Mouse (Mus musculus): Measurements from ENCODE around the gene Glis3. TPM values are rescaled to one million over a fixed set of nuclear protein-coding genes. Genes with fewer than 3 reads are reported as not detected.
A peak's percentile ranks its signal among the peaks of the same experiment; 100 is the strongest.

Glis3 gene
- polyA plus RNA-seq, 1 experiment from 2014 or later: 4.4 TPM

GRCm38 (mm10) chr19:28592981-28593380 lies 86.9 kb downstream of the Glis3 start:
- H3K27ac ChIP-seq (replicated peaks; ENCODE audit: low read depth, low read length): no peak overlapping the region
- no peak for ATAC-seq (ENCODE audit: low FRiP score, low TSS enrichment)
- H3K36me3 ChIP-seq (ENCODE audit: control insufficient read depth, insufficient read depth, low read length): no peaks in the 10 kb centered on the region
- H3K4me1 ChIP-seq (ENCODE audit: control insufficient read depth, insufficient read depth, low read length): no peaks in the 10 kb centered on the region
- H3K4me3 ChIP-seq (replicated peaks; ENCODE audit: low read depth, low read length): no peak overlapping the region
- H3K9ac ChIP-seq (replicated peaks; ENCODE audit: low read length): no peak overlapping the region
- no peak overlapping the region for H3K4me2 ChIP-seq (ENCODE audit: low read length)
- no peak for DNase-seq
- 86% methylated on average over 13 of the region's 13 CpGs for WGBS
- H3K27me3 ChIP-seq (ENCODE audit: control insufficient read depth, insufficient read depth, low read length): no peaks in the 10 kb centered on the region
- no peaks in the 10 kb centered on the region for H3K9me3 ChIP-seq (ENCODE audit: control insufficient read depth, low read length)

GRCm38 (mm10) chr19:28591736-28592477 lies 88.0 kb downstream of the Glis3 start:
- no peak overlapping the region for H3K27ac ChIP-seq (replicated peaks; ENCODE audit: low read depth, low read length)
- H3K4me2 ChIP-seq (ENCODE audit: low read length): no peak overlapping the region
- no peaks in the 10 kb centered on the region for H3K4me1 ChIP-seq (ENCODE audit: control insufficient read depth, insufficient read depth, low read length)
- DNase-seq: no peak
- H3K4me3 ChIP-seq (replicated peaks; ENCODE audit: low read depth, low read length): no peak overlapping the region
- no peak for ATAC-seq (ENCODE audit: low FRiP score, low TSS enrichment)
- no peaks in the 10 kb centered on the region for H3K36me3 ChIP-seq (ENCODE audit: control insufficient read depth, insufficient read depth, low read length)
- H3K9me3 ChIP-seq (ENCODE audit: control insufficient read depth, low read length): no peaks in the 10 kb centered on the region
- no peaks in the 10 kb centered on the region for H3K27me3 ChIP-seq (ENCODE audit: control insufficient read depth, insufficient read depth, low read length)
- WGBS: 84% methylated on average over 7 of the region's 7 CpGs
- H3K9ac ChIP-seq (replicated peaks; ENCODE audit: low read length): no peak overlapping the region

- no peaks in the 10 kb centered on the region for H3K9me3 ChIP-seq (ENCODE audit: control insufficient read depth, low read length)
- no peak overlapping the region for H3K4me3 ChIP-seq (replicated peaks; ENCODE audit: low read depth, low read length)
- no peak overlapping the region for H3K27ac ChIP-seq (replicated peaks; ENCODE audit: low read depth, low read length)
- peaks cover 9% of the 10 kb centered on the region; the same call in 1 of the 2 replicates for H3K4me1 ChIP-seq (ENCODE audit: control insufficient read depth, insufficient read depth, low read length)
- 0 out of 2 replicates have a peak, but pooled peaks cover 8% of the 10 kb centered on the region for H3K27me3 ChIP-seq (ENCODE audit: control insufficient read depth, insufficient read depth, low read length)
- WGBS: 52% methylated on average over 8 of the region's 8 CpGs
- no peak overlapping the region for H3K9ac ChIP-seq (replicated peaks; ENCODE audit: low read length)
- no peak overlapping the region for H3K4me2 ChIP-seq (ENCODE audit: low read length)
- DNase-seq: no peak
- ATAC-seq (ENCODE audit: low FRiP score, low TSS enrichment): no peak
- no peaks in the 10 kb centered on the region for H3K36me3 ChIP-seq (ENCODE audit: control insufficient read depth, insufficient read depth, low read length)
Observed at GRCm38 (mm10) chr19:28580499-28580898, 99.4 kb downstream of the Glis3 start.

- Histone ChIP-seq H3K27me3 (ENCODE audit: control insufficient read depth, insufficient read depth, low read length) (0 out of 2 replicates have a peak, but pooled peaks cover 8% of the 10 kb centered on the region), H3K27ac (replicated peaks; ENCODE audit: low read depth, low read length) (no peak overlapping the region), H3K4me3 (replicated peaks; ENCODE audit: low read depth, low read length) (no peak overlapping the region), H3K36me3 (ENCODE audit: control insufficient read depth, insufficient read depth, low read length) (no peaks in the 10 kb centered on the region), H3K9me3 (ENCODE audit: control insufficient read depth, low read length) (no peaks in the 10 kb centered on the region), H3K4me2 (ENCODE audit: low read length) (peak overlapping the region; percentile 28; the same call in 1 of the 2 replicates), H3K4me1 (ENCODE audit: control insufficient read depth, insufficient read depth, low read length) (peaks cover 9% of the 10 kb centered on the region; the same call in 1 of the 2 replicates), H3K9ac (replicated peaks; ENCODE audit: low read length) (no peak overlapping the region)
- DNase-seq (peak; percentile 63), ATAC-seq (ENCODE audit: low FRiP score, low TSS enrichment) (peak; percentile 55; the same call in 1 of the 2 replicates)
- 10% methylated on average over 14 of the region's 14 CpGs for WGBS
Observed at GRCm38 (mm10) chr19:28579724-28580375, 100.0 kb downstream of the Glis3 start.

- no peak overlapping the region for H3K4me3 ChIP-seq (replicated peaks; ENCODE audit: low read depth, low read length)
- DNase-seq (no peak), ATAC-seq (ENCODE audit: low FRiP score, low TSS enrichment) (no peak)
- H3K36me3 ChIP-seq (ENCODE audit: control insufficient read depth, insufficient read depth, low read length): no peaks in the 10 kb centered on the region
- 94% methylated on average over 12 of the region's 12 CpGs for WGBS
- peaks cover 9% of the 10 kb centered on the region; the same call in 1 of the 2 replicates for H3K4me1 ChIP-seq (ENCODE audit: control insufficient read depth, insufficient read depth, low read length)
- H3K9ac ChIP-seq (replicated peaks; ENCODE audit: low read length): no peak overlapping the region
- H3K9me3 ChIP-seq (ENCODE audit: control insufficient read depth, low read length): no peaks in the 10 kb centered on the region
- H3K27ac ChIP-seq (replicated peaks; ENCODE audit: low read depth, low read length): no peak overlapping the region
- no peak overlapping the region for H3K4me2 ChIP-seq (ENCODE audit: low read length)
- H3K27me3 ChIP-seq (ENCODE audit: control insufficient read depth, insufficient read depth, low read length): 0 out of 2 replicates have a peak, but pooled peaks cover 8% of the 10 kb centered on the region
Observed at GRCm38 (mm10) chr19:28577023-28577422, 102.9 kb downstream of the Glis3 start.

GRCm38 (mm10) chr19:28576619-28577018 lies 103.3 kb downstream of the Glis3 start:
- WGBS: 83% methylated on average over 6 of the region's 6 CpGs
- H3K4me3 ChIP-seq (replicated peaks; ENCODE audit: low read depth, low read length): no peak overlapping the region
- H3K9ac ChIP-seq (replicated peaks; ENCODE audit: low read length): no peak overlapping the region
- H3K36me3 ChIP-seq (ENCODE audit: control insufficient read depth, insufficient read depth, low read length): no peaks in the 10 kb centered on the region
- H3K9me3 ChIP-seq (ENCODE audit: control insufficient read depth, low read length): no peaks in the 10 kb centered on the region
- peaks cover 9% of the 10 kb centered on the region; the same call in 1 of the 2 replicates for H3K4me1 ChIP-seq (ENCODE audit: control insufficient read depth, insufficient read depth, low read length)
- H3K27ac ChIP-seq (replicated peaks; ENCODE audit: low read depth, low read length): no peak overlapping the region
- ATAC-seq (ENCODE audit: low FRiP score, low TSS enrichment): no peak
- H3K27me3 ChIP-seq (ENCODE audit: control insufficient read depth, insufficient read depth, low read length): 0 out of 2 replicates have a peak, but pooled peaks cover 7% of the 10 kb centered on the region
- DNase-seq: no peak
- H3K4me2 ChIP-seq (ENCODE audit: low read length): no peak overlapping the region

- WGBS: 92% methylated on average over 3 of the region's 3 CpGs
- DNase-seq: no peak
Observed at GRCm38 (mm10) chr19:28573641-28574040, 106.2 kb downstream of the Glis3 start.

GRCm38 (mm10) chr19:28569856-28570255 lies 110.0 kb downstream of the Glis3 start:
- DNase-seq: no peak
- ATAC-seq (ENCODE audit: low FRiP score, low TSS enrichment): no peak
- 25% methylated on average over 3 of the region's 3 CpGs for WGBS

More at GRCm38 (mm10) chr19:28573641-28574040, 106.2 kb downstream of the Glis3 start:
- Histone ChIP-seq H3K4me3 (replicated peaks; ENCODE audit: low read depth, low read length) (no peak overlapping the region), H3K4me1 (ENCODE audit: control insufficient read depth, insufficient read depth, low read length) (no peaks in the 10 kb centered on the region), H3K9ac (replicated peaks; ENCODE audit: low read length) (no peak overlapping the region), H3K36me3 (ENCODE audit: control insufficient read depth, insufficient read depth, low read length) (no peaks in the 10 kb centered on the region), H3K4me2 (ENCODE audit: low read length) (no peak overlapping the region), H3K9me3 (ENCODE audit: control insufficient read depth, low read length) (no peaks in the 10 kb centered on the region), H3K27ac (replicated peaks; ENCODE audit: low read depth, low read length) (no peak overlapping the region), H3K27me3 (ENCODE audit: control insufficient read depth, insufficient read depth, low read length) (0 out of 2 replicates have a peak, but pooled peaks cover 3% of the 10 kb centered on the region)
- no peak for ATAC-seq (ENCODE audit: low FRiP score, low TSS enrichment)

More at GRCm38 (mm10) chr19:28569856-28570255, 110.0 kb downstream of the Glis3 start:
- Histone ChIP-seq H3K4me1 (ENCODE audit: control insufficient read depth, insufficient read depth, low read length) (peaks cover 7% of the 10 kb centered on the region; the same call in 1 of the 2 replicates), H3K4me3 (replicated peaks; ENCODE audit: low read depth, low read length) (no peak overlapping the region), H3K36me3 (ENCODE audit: control insufficient read depth, insufficient read depth, low read length) (no peaks in the 10 kb centered on the region), H3K4me2 (ENCODE audit: low read length) (no peak overlapping the region), H3K9ac (replicated peaks; ENCODE audit: low read length) (no peak overlapping the region), H3K9me3 (ENCODE audit: control insufficient read depth, low read length) (no peaks in the 10 kb centered on the region), H3K27me3 (ENCODE audit: control insufficient read depth, insufficient read depth, low read length) (no peaks in the 10 kb centered on the region), H3K27ac (replicated peaks; ENCODE audit: low read depth, low read length) (no peak overlapping the region)

Measured in midbrain, embryonic 14.5 days (tissue).